Mouse (Mus musculus): ENCODE data around the gene Prr19. TPM values are rescaled to one million over a fixed set of nuclear protein-coding genes. Genes with fewer than 3 reads are reported as not detected.
A peak's percentile ranks its signal among the peaks of the same experiment; 100 is the strongest.

Gene Prr19
- total RNA-seq, 1 experiment: 4.3 TPM

DNA sequence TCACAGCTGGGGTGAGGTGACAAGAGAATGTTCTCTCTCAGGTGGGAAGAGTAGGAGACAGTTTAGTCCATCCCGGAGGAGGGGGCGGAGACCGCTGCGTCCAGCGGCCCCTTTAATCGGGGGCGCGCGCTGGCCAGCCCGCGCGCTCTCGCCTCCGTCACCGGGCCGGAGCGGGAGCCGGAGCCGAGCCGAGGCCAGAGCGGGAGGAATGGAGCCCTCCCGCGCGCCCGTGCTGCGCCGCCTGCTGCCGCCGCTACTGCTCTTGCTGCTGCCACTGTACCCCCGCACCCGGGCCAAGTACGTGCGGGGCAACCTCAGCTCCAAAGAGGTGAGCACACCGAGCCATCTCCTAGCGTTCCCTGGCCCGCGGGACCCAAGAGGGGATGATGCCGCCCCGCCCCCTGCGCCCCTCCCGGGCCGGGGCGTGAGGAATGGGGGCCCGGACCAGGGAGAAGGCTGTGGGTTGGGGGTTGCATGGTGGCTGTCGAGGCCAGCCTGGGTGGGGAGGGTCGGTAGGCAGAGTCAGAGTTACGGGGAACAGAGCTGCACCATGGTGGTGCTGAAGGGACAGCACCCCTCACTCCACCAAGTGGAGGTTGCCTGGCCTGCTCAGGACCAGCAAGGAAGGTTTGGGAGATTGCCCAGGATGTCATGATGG lies 4.9 kb downstream of the Prr19 start, which contains the start of gene Tmem145:
Tmem145 (plus strand) TSS at position 151 of the 658 bp plus-strand sequence.
- H3K4me1 ChIP-seq (ENCODE audit: control insufficient read depth in 2 of 2, insufficient read depth in 2 of 2, low read length in 2 of 2, poor library complexity in 1 of 2): peaks cover 9 to 20% of the 10 kb centered on the region in 2 experiments
- peak within 1 kb of the TSS; percentile 6; the same call in 1 of the 2 replicates for H3K9ac ChIP-seq (ENCODE audit: insufficient read depth, low read depth, low read length, poor library complexity, severe bottlenecking)
- TF ChIP-seq ZC3H11A (IDR thresholded peaks at IDR 0.05; ENCODE audit: borderline replicate concordance, low read depth, low read length) (no peak), HCFC1 (IDR thresholded peaks at IDR 0.05; ENCODE audit: borderline replicate concordance, insufficient read depth, low read length) (no peak), CHD2 (IDR thresholded peaks at IDR 0.05; ENCODE audit: low read depth, low read length) (no peak), MAFK (IDR thresholded peaks at IDR 0.05; ENCODE audit: insufficient read depth, low read depth, low read length) (no peak), ZNF384 (IDR thresholded peaks at IDR 0.05; ENCODE audit: low read depth, low read length) (no peak)
- no peak for DNase-seq (ENCODE audit: low read depth, low spot score)
- H3K36me3 ChIP-seq (ENCODE audit: control insufficient read depth, insufficient read depth, low read length, poor library complexity, severe bottlenecking): no peaks in the 10 kb centered on the region; the same call in 1 of the 2 replicates
- H3K27ac ChIP-seq (ENCODE audit: insufficient read depth, low read depth, low read length, poor library complexity, severe bottlenecking): no peak within 1 kb of the TSS
- in situ Hi-C loops (cut with MboI; ENCODE audit: low sequenced_read_pairs in 2 of 2, unreplicated experiment in 2 of 2): no loop called here
- no peaks in the 10 kb centered on the region for H3K9me3 ChIP-seq (ENCODE audit: control insufficient read depth, insufficient read depth, low read depth, low read length)
- H3K4me3 ChIP-seq (ENCODE audit: insufficient read depth in 1 of 2, low read depth in 1 of 2, low read length in 2 of 2, poor library complexity in 1 of 2, severe bottlenecking in 1 of 2): peak within 1 kb of the TSS; percentile 73

DNA sequence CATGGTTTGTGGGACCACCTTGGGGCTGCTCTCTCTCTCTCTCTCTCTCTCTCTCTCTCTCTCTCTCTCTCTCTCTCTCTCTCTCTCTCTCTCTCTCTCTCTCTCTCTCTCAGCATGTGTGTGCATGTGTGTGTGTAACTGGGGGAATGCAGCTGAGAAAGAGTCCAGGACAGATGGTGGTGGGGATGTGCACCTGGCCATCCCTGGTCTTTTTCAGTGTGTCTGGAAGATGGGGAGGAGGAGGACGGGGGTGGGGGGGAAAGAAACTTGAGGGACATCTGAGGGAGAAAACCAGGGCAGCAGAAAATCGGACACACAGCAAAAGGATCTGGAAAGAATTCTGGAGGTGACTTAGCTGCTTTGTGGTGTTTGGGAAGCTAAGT lies 5.4 kb downstream of the Prr19 start:
- in situ Hi-C loops (cut with MboI; ENCODE audit: low sequenced_read_pairs in 2 of 2, unreplicated experiment in 2 of 2): no loop called here

DNA sequence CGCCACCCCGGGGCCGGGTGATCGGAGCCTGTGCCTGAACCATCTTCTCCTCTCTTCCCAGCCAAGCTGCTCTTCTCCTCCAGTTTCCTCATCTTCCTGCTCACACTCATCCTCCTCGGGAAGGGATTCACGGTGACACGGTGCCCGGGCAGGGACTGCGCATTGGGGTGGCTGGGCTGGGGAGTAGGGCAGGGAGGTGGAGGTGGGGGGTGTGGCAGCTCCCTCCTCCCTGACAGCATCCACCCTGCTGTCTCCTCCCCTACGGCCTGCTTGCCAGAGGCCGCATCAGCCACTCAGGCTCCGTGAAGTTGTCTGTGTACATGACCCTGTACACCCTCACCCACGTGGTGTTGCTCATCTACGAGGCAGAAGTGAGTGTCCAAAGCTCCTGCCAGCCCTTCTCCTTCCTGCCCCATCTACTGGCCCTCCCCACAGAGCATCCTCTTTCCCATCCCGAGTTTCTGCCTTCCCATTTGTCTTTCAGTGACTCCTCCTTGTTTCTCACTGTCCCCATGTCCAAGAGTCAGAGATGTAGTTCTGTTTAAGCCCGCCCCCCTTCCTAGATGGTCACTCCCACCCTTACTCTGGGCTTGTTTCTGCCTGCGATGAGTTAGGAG lies 7.6 kb downstream of the Prr19 start:
- no peak for DNase-seq (ENCODE audit: low read depth, low spot score)
- no peaks in the 10 kb centered on the region for H3K36me3 ChIP-seq (ENCODE audit: control insufficient read depth, insufficient read depth, low read length, poor library complexity, severe bottlenecking)
- H3K4me1 ChIP-seq (ENCODE audit: control insufficient read depth in 2 of 2, insufficient read depth in 2 of 2, low read length in 2 of 2, poor library complexity in 1 of 2): peaks cover 5 to 11% of the 10 kb centered on the region in 2 experiments
- in situ Hi-C loops (cut with MboI; ENCODE audit: low sequenced_read_pairs in 2 of 2, unreplicated experiment in 2 of 2): no loop called here
- no peaks in the 10 kb centered on the region for H3K9me3 ChIP-seq (ENCODE audit: control insufficient read depth, insufficient read depth, low read depth, low read length)
- H3K4me3 ChIP-seq (ENCODE audit: insufficient read depth in 1 of 2, low read depth in 1 of 2, low read length in 2 of 2, poor library complexity in 1 of 2, severe bottlenecking in 1 of 2): no peak overlapping the region
- H3K27ac ChIP-seq (ENCODE audit: insufficient read depth, low read depth, low read length, poor library complexity, severe bottlenecking): no peak overlapping the region
- H3K9ac ChIP-seq (ENCODE audit: insufficient read depth, low read depth, low read length, poor library complexity, severe bottlenecking): no peak overlapping the region
- TF ChIP-seq HCFC1 (IDR thresholded peaks at IDR 0.05; ENCODE audit: borderline replicate concordance, insufficient read depth, low read length): no peak
- TF ChIP-seq MAFK (IDR thresholded peaks at IDR 0.05; ENCODE audit: insufficient read depth, low read depth, low read length): no peak
- no peak for TF ChIP-seq ZC3H11A (IDR thresholded peaks at IDR 0.05; ENCODE audit: borderline replicate concordance, low read depth, low read length)
- TF ChIP-seq ZNF384 (IDR thresholded peaks at IDR 0.05; ENCODE audit: low read depth, low read length): no peak
- no peak for TF ChIP-seq CHD2 (IDR thresholded peaks at IDR 0.05; ENCODE audit: low read depth, low read length)

More for the DNA sequence above, 5.4 kb downstream of the Prr19 start:
- no peak overlapping the region for H3K27ac ChIP-seq (ENCODE audit: insufficient read depth, low read depth, low read length, poor library complexity, severe bottlenecking)
- no peak overlapping the region for H3K4me3 ChIP-seq (ENCODE audit: insufficient read depth in 1 of 2, low read depth in 1 of 2, low read length in 2 of 2, poor library complexity in 1 of 2, severe bottlenecking in 1 of 2)
- no peaks in the 10 kb centered on the region for H3K9me3 ChIP-seq (ENCODE audit: control insufficient read depth, insufficient read depth, low read depth, low read length)
- DNase-seq (ENCODE audit: low read depth, low spot score): no peak
- TF ChIP-seq HCFC1 (IDR thresholded peaks at IDR 0.05; ENCODE audit: borderline replicate concordance, insufficient read depth, low read length) (no peak), CHD2 (IDR thresholded peaks at IDR 0.05; ENCODE audit: low read depth, low read length) (no peak), ZNF384 (IDR thresholded peaks at IDR 0.05; ENCODE audit: low read depth, low read length) (no peak), MAFK (IDR thresholded peaks at IDR 0.05; ENCODE audit: insufficient read depth, low read depth, low read length) (no peak), ZC3H11A (IDR thresholded peaks at IDR 0.05; ENCODE audit: borderline replicate concordance, low read depth, low read length) (no peak)
- H3K4me1 ChIP-seq (ENCODE audit: control insufficient read depth in 2 of 2, insufficient read depth in 2 of 2, low read length in 2 of 2, poor library complexity in 1 of 2): peaks cover 8 to 18% of the 10 kb centered on the region in 2 experiments
- no peak overlapping the region for H3K9ac ChIP-seq (ENCODE audit: insufficient read depth, low read depth, low read length, poor library complexity, severe bottlenecking)
- H3K36me3 ChIP-seq (ENCODE audit: control insufficient read depth, insufficient read depth, low read length, poor library complexity, severe bottlenecking): no peaks in the 10 kb centered on the region; the same call in 1 of the 2 replicates

DNA sequence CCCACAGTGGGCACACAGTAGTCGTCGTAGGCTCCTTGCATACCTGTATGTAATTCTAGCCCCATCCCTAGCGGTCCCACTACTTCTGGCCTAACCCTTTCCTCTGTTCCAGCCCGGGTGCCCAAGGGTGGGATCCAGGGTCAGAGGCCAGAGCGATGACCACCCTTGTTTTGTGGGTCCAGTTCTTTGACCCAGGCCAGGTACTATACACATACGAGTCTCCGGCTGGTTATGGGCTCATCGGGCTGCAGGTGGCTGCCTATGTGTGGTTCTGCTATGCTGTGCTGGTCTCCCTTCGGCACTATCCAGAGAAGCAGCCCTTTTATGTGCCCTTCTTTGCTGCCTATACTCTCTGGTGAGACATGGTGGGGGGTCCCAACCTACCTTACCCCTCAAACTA lies 8.2 kb downstream of the Prr19 start:
- in situ Hi-C loops (cut with MboI; ENCODE audit: low sequenced_read_pairs in 2 of 2, unreplicated experiment in 2 of 2): no loop called here
- Histone ChIP-seq H3K27ac (ENCODE audit: insufficient read depth, low read depth, low read length, poor library complexity, severe bottlenecking) (no peak overlapping the region), H3K4me1 (ENCODE audit: control insufficient read depth in 2 of 2, insufficient read depth in 2 of 2, low read length in 2 of 2, poor library complexity in 1 of 2) (peaks cover 6 to 7% of the 10 kb centered on the region in 2 experiments; a peak in 3 of 4 replicates), H3K36me3 (ENCODE audit: control insufficient read depth, insufficient read depth, low read length, poor library complexity, severe bottlenecking) (no peaks in the 10 kb centered on the region), H3K9ac (ENCODE audit: insufficient read depth, low read depth, low read length, poor library complexity, severe bottlenecking) (no peak overlapping the region), H3K4me3 (ENCODE audit: insufficient read depth in 1 of 2, low read depth in 1 of 2, low read length in 2 of 2, poor library complexity in 1 of 2, severe bottlenecking in 1 of 2) (no peak overlapping the region), H3K9me3 (ENCODE audit: control insufficient read depth, insufficient read depth, low read depth, low read length) (no peaks in the 10 kb centered on the region)
- TF ChIP-seq ZC3H11A (IDR thresholded peaks at IDR 0.05; ENCODE audit: borderline replicate concordance, low read depth, low read length) (no peak), HCFC1 (IDR thresholded peaks at IDR 0.05; ENCODE audit: borderline replicate concordance, insufficient read depth, low read length) (no peak), ZNF384 (IDR thresholded peaks at IDR 0.05; ENCODE audit: low read depth, low read length) (no peak), MAFK (IDR thresholded peaks at IDR 0.05; ENCODE audit: insufficient read depth, low read depth, low read length) (no peak), CHD2 (IDR thresholded peaks at IDR 0.05; ENCODE audit: low read depth, low read length) (no peak)
- no peak for DNase-seq (ENCODE audit: low read depth, low spot score)
